Mouse (Mus musculus) kidney, embryonic 14.5 days (tissue): ENCODE results near the gene Gpc1. TPM values are rescaled to one million over a fixed set of nuclear protein-coding genes. Genes with fewer than 3 reads are reported as not detected.

Source experiments
- ATAC-seq: fragments of 200-750 bp; cut with Nextera tagmentation; 2 replicates; pipeline ENCODE4 v1.8.0; 2017; ENCODE audit warnings: moderate number of reproducible peaks, mild to moderate bottlenecking, moderate TSS enrichment, moderate library complexity; ENCODE audit not compliant: low FRiP score, low TSS enrichment
- H3K27ac ChIP-seq: fragments of 300-500 bp; sonication (generic); 2 replicates; pipeline ENCODE4 v1.5.1; 2014; ENCODE audit warnings: low read depth, mild to moderate bottlenecking, low read length, moderate library complexity, mixed read lengths
- H3K27me3 ChIP-seq: fragments of 300-500 bp; sonication (generic); 2 replicates; pipeline ENCODE4 v1.6.1; 2014; ENCODE audit warnings: mild to moderate bottlenecking, low read length; ENCODE audit not compliant: control insufficient read depth, insufficient read depth
- H3K36me3 ChIP-seq: fragments of 300-500 bp; sonication (generic); 2 replicates; pipeline ENCODE4 v1.6.1; 2014; ENCODE audit warnings: low read length, mixed read lengths; ENCODE audit not compliant: control insufficient read depth, insufficient read depth
- H3K4me1 ChIP-seq: fragments of 300-500 bp; sonication (generic); 2 replicates; pipeline ENCODE4 v1.6.1; 2014; ENCODE audit warnings: low read length, mixed read lengths; ENCODE audit not compliant: control insufficient read depth, insufficient read depth
- H3K4me2 ChIP-seq: fragments of 300-500 bp; sonication (generic); replicated peaks from 2 replicates; pipeline ENCODE4 v1.6.1; 2014; ENCODE audit warnings: low read depth, mild to moderate bottlenecking, low read length
- H3K4me3 ChIP-seq: fragments of 300-500 bp; sonication (generic); 2 replicates; pipeline ENCODE4 v1.5.1; 2014; ENCODE audit warnings: mild to moderate bottlenecking, low read length
- H3K9ac ChIP-seq: fragments of 300-500 bp; sonication (generic); 2 replicates; pipeline ENCODE4 v1.6.1; 2014; ENCODE audit warnings: low read depth, mild to moderate bottlenecking, low read length, moderate library complexity
- H3K9me3 ChIP-seq: fragments of 300-500 bp; sonication (generic); 2 replicates; pipeline ENCODE4 v1.6.1; 2016; ENCODE audit warnings: low read length; ENCODE audit not compliant: control insufficient read depth
- WGBS: fragments of 180-500 bp; shearing (Covaris S2); extraction: QIAGEN DNeasy Blood & Tissue Kit; methylation state at CpG from one replicate; pipeline ENCODE4 v1.1.7; 2014; 5-methylcytosine and 5-hydroxymethylcytosine counted together
- polyA plus RNA-seq: library from polyadenylated mRNA; unstranded; fragments of >200 nt; fragmentation: Nextera tagmentation; extraction: Ambion mirVana; gene quantifications from 2 replicates; pipeline ENCODE4 v1.2.1, GENCODE M21; 2014

Gene Gpc1
- polyA plus RNA-seq, 1 experiment from 2014 or later, result 55.6 TPM

GRCm38 (mm10) chr1:92881982-92882381 lies 50.5 kb downstream of the Gpc1 start:
- H3K4me2 ChIP-seq, result no peak overlapping the region
- WGBS, result 94% methylated on average over 6 of the region's 6 CpGs
- ATAC-seq, result no peak

GRCm38 (mm10) chr1:92888901-92889655 lies 57.6 kb downstream of the Gpc1 start:
- Histone ChIP-seq H3K27me3 (no peaks in the 10 kb centered on the region), H3K4me3 (no peak overlapping the region), H3K9me3 (no peaks in the 10 kb centered on the region), H3K27ac (no peak overlapping the region), H3K4me2 (no peak overlapping the region), H3K36me3 (no peaks in the 10 kb centered on the region), H3K9ac (no peak overlapping the region), H3K4me1 (no peaks in the 10 kb centered on the region)
- no peak for ATAC-seq
- WGBS, result 77% methylated on average over 7 of the region's 7 CpGs

More at GRCm38 (mm10) chr1:92881982-92882381, 50.5 kb downstream of the Gpc1 start:
- Histone ChIP-seq H3K4me1 (0 out of 2 replicates have a peak, but pooled peaks cover 3% of the 10 kb centered on the region), H3K9ac (no peak overlapping the region), H3K36me3 (no peaks in the 10 kb centered on the region), H3K27me3 (0 out of 2 replicates have a peak, but pooled peaks cover 2% of the 10 kb centered on the region), H3K4me3 (no peak overlapping the region), H3K27ac (no peak overlapping the region), H3K9me3 (no peaks in the 10 kb centered on the region)

- H3K4me3 ChIP-seq, result no peak overlapping the region
- H3K9me3 ChIP-seq, result no peaks in the 10 kb centered on the region
- WGBS, result 66% methylated on average over 3 of the region's 3 CpGs
- no peak overlapping the region for H3K27ac ChIP-seq
- no peak overlapping the region for H3K9ac ChIP-seq
- no peaks in the 10 kb centered on the region for H3K27me3 ChIP-seq
- H3K4me2 ChIP-seq, result no peak overlapping the region
- no peaks in the 10 kb centered on the region for H3K36me3 ChIP-seq
- ATAC-seq, result no peak
- H3K4me1 ChIP-seq, result no peaks in the 10 kb centered on the region
These were observed 61.3 kb downstream of the Gpc1 start for GRCm38 (mm10) chr1:92892791-92893190.

GRCm38 (mm10) chr1:92893896-92894295 lies 62.5 kb downstream of the Gpc1 start:
- no peak overlapping the region for H3K9ac ChIP-seq
- no peak overlapping the region for H3K4me3 ChIP-seq
- no peaks in the 10 kb centered on the region for H3K9me3 ChIP-seq
- 62% methylated on average over 3 of the region's 3 CpGs for WGBS
- no peak overlapping the region for H3K4me2 ChIP-seq
- ATAC-seq, result no peak
- no peaks in the 10 kb centered on the region for H3K27me3 ChIP-seq
- H3K4me1 ChIP-seq, result no peaks in the 10 kb centered on the region
- H3K36me3 ChIP-seq, result no peaks in the 10 kb centered on the region
- no peak overlapping the region for H3K27ac ChIP-seq

GRCm38 (mm10) chr1:92895089-92895488 lies 63.6 kb downstream of the Gpc1 start:
- no peak overlapping the region for H3K27ac ChIP-seq
- no peak overlapping the region for H3K4me2 ChIP-seq
- ATAC-seq, result peak; percentile 75; the same call in 1 of the 2 replicates
- no peaks in the 10 kb centered on the region for H3K36me3 ChIP-seq
- H3K9me3 ChIP-seq, result no peaks in the 10 kb centered on the region
- no peak overlapping the region for H3K9ac ChIP-seq
- no peak overlapping the region for H3K4me3 ChIP-seq
- H3K4me1 ChIP-seq, result no peaks in the 10 kb centered on the region
- 12% methylated on average over 3 of the region's 3 CpGs for whole genome bisulfite sequencing
- H3K27me3 ChIP-seq, result no peaks in the 10 kb centered on the region

- no peaks in the 10 kb centered on the region for H3K27me3 ChIP-seq
- peak within 1 kb of the TSS; percentile 23; the same call in 1 of the 2 replicates for H3K9ac ChIP-seq
- no peaks in the 10 kb centered on the region for H3K36me3 ChIP-seq
- WGBS, result 2% methylated on average over 15 of the region's 15 CpGs
- peak within 1 kb of the TSS; percentile 24 for H3K4me3 ChIP-seq
- no peak within 1 kb of the TSS for H3K27ac ChIP-seq
- H3K4me1 ChIP-seq, result peaks cover 12% of the 10 kb centered on the region; the same call in 1 of the 2 replicates
- peak within 1 kb of the TSS; percentile 35 for H3K4me2 ChIP-seq
- no peaks in the 10 kb centered on the region for H3K9me3 ChIP-seq
- ATAC-seq, result peak; percentile 72
These were observed 71.3 kb downstream of the Gpc1 start, which contains the start of gene Ankmy1 for GRCm38 (mm10) chr1:92902786-92903185. Gene Ankmy1 (minus strand): TSS chr1:92902906.

GRCm38 (mm10) chr1:92903627-92904026 lies 72.2 kb downstream of the Gpc1 start:
- no peak overlapping the region for H3K9ac ChIP-seq
- H3K4me2 ChIP-seq, result no peak overlapping the region
- peaks cover 16% of the 10 kb centered on the region; the same call in 1 of the 2 replicates for H3K4me1 ChIP-seq
- H3K4me3 ChIP-seq, result no peak overlapping the region
- 78% methylated on average over 4 of the region's 4 CpGs for WGBS
- no peak for ATAC-seq
- no peaks in the 10 kb centered on the region for H3K36me3 ChIP-seq
- H3K27me3 ChIP-seq, result no peaks in the 10 kb centered on the region
- no peaks in the 10 kb centered on the region for H3K9me3 ChIP-seq
- H3K27ac ChIP-seq, result no peak overlapping the region

- H3K27me3 ChIP-seq, result no peaks in the 10 kb centered on the region
These were observed 74.4 kb downstream of the Gpc1 start for GRCm38 (mm10) chr1:92905703-92906310.

More at GRCm38 (mm10) chr1:92905703-92906310, 74.4 kb downstream of the Gpc1 start:
- H3K4me2 ChIP-seq, result no peak overlapping the region
- H3K36me3 ChIP-seq, result no peaks in the 10 kb centered on the region
- H3K27ac ChIP-seq, result no peak overlapping the region
- H3K4me3 ChIP-seq, result no peak overlapping the region
- H3K4me1 ChIP-seq, result peaks cover 23% of the 10 kb centered on the region; the same call in 1 of the 2 replicates
- 85% methylated on average over 2 of the region's 2 CpGs for WGBS
- no peak for ATAC-seq
- H3K9me3 ChIP-seq, result no peaks in the 10 kb centered on the region
- no peak overlapping the region for H3K9ac ChIP-seq
